Mouse (Mus musculus): Measurements from ENCODE around the gene Gpr137b.
"Not testable (repeated sequence)": the region's sequence is repeated elsewhere in the genome, so short reads cannot be mapped to it uniquely, and the experiment has no call there.

DNA sequence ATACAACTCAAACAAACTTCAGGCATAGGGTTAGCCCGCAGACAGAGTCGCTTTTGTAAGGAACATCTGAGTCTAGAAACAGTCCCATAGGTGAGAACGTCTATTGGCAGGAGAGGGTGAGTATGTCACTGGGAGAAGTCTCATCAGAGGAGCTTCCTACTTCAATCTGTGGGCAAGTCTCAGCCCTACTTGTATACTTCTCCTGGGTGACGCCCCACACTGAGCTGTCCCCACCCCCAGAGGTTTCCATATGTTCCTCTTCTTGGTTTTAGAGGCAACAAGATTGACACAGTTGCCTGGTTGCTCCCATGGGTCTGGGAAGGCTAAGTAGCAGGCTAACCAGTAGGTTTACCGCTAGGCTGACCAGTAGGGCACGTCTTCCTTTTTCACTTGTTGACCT, 10.0 kb upstream of the Gpr137b start:
- not testable (repeated sequence) for TF ChIP-seq CTCF (IDR thresholded peaks at IDR 0.05); POLR2A (IDR thresholded peaks at IDR 0.05; ENCODE audit: insufficient read depth, low read depth, low read length)
